Mouse (Mus musculus) stomach, embryonic 15.5 days (tissue): ENCODE data around the gene Zdhhc18. TPM values are rescaled to one million over a fixed set of nuclear protein-coding genes. Genes with fewer than 3 reads are reported as not detected.

Experiments used
- ATAC-seq: fragments of 200-750 bp; cut with Nextera tagmentation; 2 replicates; pipeline ENCODE4 v1.8.0; 2017; ENCODE audit warnings: low read depth, moderate number of reproducible peaks, moderate TSS enrichment; ENCODE audit not compliant: insufficient read depth, low FRiP score
- H3K27ac ChIP-seq: fragments of 300-500 bp; sonication (generic); 2 replicates; pipeline ENCODE4 v1.5.1; 2015; ENCODE audit warnings: mild to moderate bottlenecking, inconsistent platforms
- H3K27me3 ChIP-seq: fragments of 300-500 bp; sonication (generic); replicated peaks from 2 replicates; pipeline ENCODE4 v1.6.1; 2015; ENCODE audit warnings: inconsistent platforms
- H3K36me3 ChIP-seq: fragments of 300-500 bp; sonication (generic); 2 replicates; pipeline ENCODE4 v1.6.1; 2015; ENCODE audit warnings: inconsistent platforms
- H3K4me1 ChIP-seq: fragments of 300-500 bp; sonication (generic); 2 replicates; pipeline ENCODE4 v1.6.1; 2015; ENCODE audit warnings: inconsistent platforms
- H3K4me2 ChIP-seq: fragments of 300-500 bp; sonication (generic); 2 replicates; pipeline ENCODE4 v1.6.1; 2015; ENCODE audit warnings: mild to moderate bottlenecking, inconsistent platforms
- H3K4me3 ChIP-seq: fragments of 300-500 bp; sonication (generic); replicated peaks from 2 replicates; pipeline ENCODE4 v1.5.1; 2015; ENCODE audit warnings: inconsistent platforms
- H3K9ac ChIP-seq: fragments of 300-500 bp; sonication (generic); 2 replicates; pipeline ENCODE4 v1.6.1; 2015; ENCODE audit warnings: inconsistent platforms
- H3K9me3 ChIP-seq: fragments of 300-500 bp; sonication (generic); 2 replicates; pipeline ENCODE4 v1.6.1; 2016; ENCODE audit warnings: inconsistent platforms
- WGBS: fragments of 180-500 bp; shearing (Covaris S2); methylation state at CpG from one replicate; pipeline ENCODE4 v1.1.7; 2015; 5-methylcytosine and 5-hydroxymethylcytosine counted together
- polyA plus RNA-seq: library from polyadenylated mRNA; unstranded; fragments of >200 nt; fragmentation: Nextera tagmentation; extraction: Ambion mirVana; gene quantifications from 2 replicates; pipeline ENCODE4 v1.2.1, GENCODE M21; 2015

Zdhhc18 gene
- polyA plus RNA-seq, 1 experiment from 2014 or later, result 5.4 TPM

GRCm38 (mm10) chr4:133645680-133646079, 4.3 kb downstream of the Zdhhc18 start:
- H3K4me1 ChIP-seq, result no peaks in the 10 kb centered on the region
- no peak overlapping the region for H3K4me3 ChIP-seq
- 41% methylated on average over 21 of the region's 21 CpGs for WGBS
- no peaks in the 10 kb centered on the region for H3K36me3 ChIP-seq
- 0 out of 2 replicates have a peak overlapping the region, but pooled peaks have one; percentile 6 for H3K4me2 ChIP-seq
- H3K27ac ChIP-seq, result no peak overlapping the region
- no peaks in the 10 kb centered on the region for H3K9me3 ChIP-seq
- ATAC-seq, result no peak
- H3K27me3 ChIP-seq, result no peaks in the 10 kb centered on the region
- no peak overlapping the region for H3K9ac ChIP-seq

- Histone ChIP-seq H3K27ac (no peak overlapping the region), H3K9ac (no peak overlapping the region), H3K9me3 (no peaks in the 10 kb centered on the region), H3K4me3 (no peak overlapping the region), H3K36me3 (no peaks in the 10 kb centered on the region), H3K4me1 (no peaks in the 10 kb centered on the region), H3K4me2 (no peak overlapping the region), H3K27me3 (no peaks in the 10 kb centered on the region)
- no peak for ATAC-seq
- 84% methylated on average over 3 of the region's 3 CpGs for WGBS
Measured at GRCm38 (mm10) chr4:133645195-133645594, 4.8 kb downstream of the Zdhhc18 start.

- H3K9me3 ChIP-seq, result no peaks in the 10 kb centered on the region
- no peaks in the 10 kb centered on the region for H3K27me3 ChIP-seq
- no peak overlapping the region; the same call in 1 of the 2 replicates for H3K4me2 ChIP-seq
- 77% methylated on average over 5 of the region's 5 CpGs for WGBS
- H3K36me3 ChIP-seq, result no peaks in the 10 kb centered on the region
- H3K27ac ChIP-seq, result no peak overlapping the region
- ATAC-seq, result no peak
- H3K9ac ChIP-seq, result no peak overlapping the region
- H3K4me1 ChIP-seq, result peaks cover 21% of the 10 kb centered on the region
- 0 out of 2 replicates have a peak overlapping the region, but pooled peaks have one; percentile 57 for H3K4me3 ChIP-seq
Measured at GRCm38 (mm10) chr4:133634043-133634410, 15.9 kb downstream of the Zdhhc18 start.

- Histone ChIP-seq H3K9me3 (no peaks in the 10 kb centered on the region), H3K27ac (peak overlapping the region; percentile 65; the same call in 1 of the 2 replicates), H3K4me3 (peak overlapping the region; percentile 57), H3K4me2 (peak overlapping the region; percentile 96), H3K9ac (peak overlapping the region; percentile 85), H3K36me3 (no peaks in the 10 kb centered on the region), H3K27me3 (no peaks in the 10 kb centered on the region), H3K4me1 (peaks cover 21% of the 10 kb centered on the region)
- WGBS, result 14% methylated on average over 24 of the region's 47 CpGs
- peak; percentile 89 for ATAC-seq
Measured at GRCm38 (mm10) chr4:133633332-133634042, 16.5 kb downstream of the Zdhhc18 start.

GRCm38 (mm10) chr4:133632483-133633327, 17.2 kb downstream of the Zdhhc18 start:
- Histone ChIP-seq H3K4me1 (peaks cover 21% of the 10 kb centered on the region), H3K9ac (peak overlapping the region; percentile 85), H3K9me3 (no peaks in the 10 kb centered on the region), H3K4me3 (peak overlapping the region; percentile 57), H3K27me3 (no peaks in the 10 kb centered on the region), H3K27ac (peak overlapping the region; percentile 65; the same call in 1 of the 2 replicates), H3K4me2 (peak overlapping the region; percentile 96), H3K36me3 (no peaks in the 10 kb centered on the region)
- WGBS, result 3% methylated on average over 56 of the region's 69 CpGs
- ATAC-seq, result peak; percentile 54

- peak overlapping the region; percentile 57 for H3K4me3 ChIP-seq
- ATAC-seq, result no peak
- no peaks in the 10 kb centered on the region for H3K36me3 ChIP-seq
- peak overlapping the region; percentile 96 for H3K4me2 ChIP-seq
- H3K9ac ChIP-seq, result peak overlapping the region; percentile 85
- H3K27me3 ChIP-seq, result no peaks in the 10 kb centered on the region
- H3K4me1 ChIP-seq, result peaks cover 21% of the 10 kb centered on the region
- no peaks in the 10 kb centered on the region for H3K9me3 ChIP-seq
- WGBS, result 41% methylated on average over 9 of the region's 9 CpGs
- 0 out of 2 replicates have a peak overlapping the region, but pooled peaks have one; percentile 65 for H3K27ac ChIP-seq
Measured at GRCm38 (mm10) chr4:133631769-133632411, 18.1 kb downstream of the Zdhhc18 start.

GRCm38 (mm10) chr4:133631071-133631768, 18.7 kb downstream of the Zdhhc18 start:
- H3K27me3 ChIP-seq, result no peaks in the 10 kb centered on the region
- no peaks in the 10 kb centered on the region for H3K36me3 ChIP-seq
- ATAC-seq, result no peak
- H3K27ac ChIP-seq, result no peak overlapping the region
- H3K4me3 ChIP-seq, result no peak overlapping the region
- H3K4me2 ChIP-seq, result peak overlapping the region; percentile 96
- peaks cover 21% of the 10 kb centered on the region for H3K4me1 ChIP-seq
- whole genome bisulfite sequencing, result 76% methylated on average over 14 of the region's 14 CpGs
- H3K9me3 ChIP-seq, result no peaks in the 10 kb centered on the region
- H3K9ac ChIP-seq, result no peak overlapping the region

- no peaks in the 10 kb centered on the region for H3K9me3 ChIP-seq
- H3K9ac ChIP-seq, result no peak overlapping the region
- no peak for ATAC-seq
- 89% methylated on average over 8 of the region's 8 CpGs for WGBS
- no peak overlapping the region for H3K4me3 ChIP-seq
- no peaks in the 10 kb centered on the region for H3K36me3 ChIP-seq
- H3K27ac ChIP-seq, result no peak overlapping the region
- peaks cover 21% of the 10 kb centered on the region for H3K4me1 ChIP-seq
- no peaks in the 10 kb centered on the region for H3K27me3 ChIP-seq
- H3K4me2 ChIP-seq, result no peak overlapping the region
Measured at GRCm38 (mm10) chr4:133630326-133630920, 19.5 kb downstream of the Zdhhc18 start.

GRCm38 (mm10) chr4:133629191-133629590, 20.8 kb downstream of the Zdhhc18 start:
- WGBS, result 78% methylated on average over 7 of the region's 7 CpGs
- Histone ChIP-seq H3K9me3 (no peaks in the 10 kb centered on the region), H3K4me3 (no peak overlapping the region), H3K4me1 (peaks cover 21% of the 10 kb centered on the region), H3K27ac (no peak overlapping the region), H3K9ac (no peak overlapping the region), H3K36me3 (no peaks in the 10 kb centered on the region), H3K4me2 (no peak overlapping the region), H3K27me3 (no peaks in the 10 kb centered on the region)
- no peak for ATAC-seq

- ATAC-seq, result no peak
- Histone ChIP-seq H3K9ac (no peak overlapping the region), H3K4me3 (no peak overlapping the region), H3K9me3 (no peaks in the 10 kb centered on the region), H3K27ac (no peak overlapping the region), H3K36me3 (peaks cover 5% of the 10 kb centered on the region; the same call in 1 of the 2 replicates), H3K4me2 (no peak overlapping the region), H3K4me1 (peaks cover 21% of the 10 kb centered on the region), H3K27me3 (no peaks in the 10 kb centered on the region)
- 83% methylated on average over 2 of the region's 2 CpGs for WGBS
Measured at GRCm38 (mm10) chr4:133628517-133628916, 21.4 kb downstream of the Zdhhc18 start.

- H3K4me2 ChIP-seq, result no peak overlapping the region
- H3K36me3 ChIP-seq, result peaks cover 8% of the 10 kb centered on the region
- H3K27ac ChIP-seq, result no peak overlapping the region
- H3K9me3 ChIP-seq, result no peaks in the 10 kb centered on the region
- H3K4me3 ChIP-seq, result no peak overlapping the region
- WGBS, result 95% methylated on average over 14 of the region's 14 CpGs
- H3K27me3 ChIP-seq, result no peaks in the 10 kb centered on the region
- H3K4me1 ChIP-seq, result peaks cover 14% of the 10 kb centered on the region
- H3K9ac ChIP-seq, result no peak overlapping the region
- ATAC-seq, result no peak
Measured at GRCm38 (mm10) chr4:133627039-133627438, 22.9 kb downstream of the Zdhhc18 start.
